Mouse (Mus musculus): ENCODE data around the gene Mum1.
"Not testable (repeated sequence)": the region's sequence is repeated elsewhere in the genome, so short reads cannot be mapped to it uniquely, and the experiment has no call there.

The Mum1 gene

GRCm38 (mm10) chr10:80208248-80208647 lies 18.0 kb upstream of the Mum1 start:
- DNase-seq (ENCODE audit: low spot score in 2 of 2) = no peak

- no peak for DNase-seq (ENCODE audit: low spot score in 2 of 2)
Measured at GRCm38 (mm10) chr10:80208841-80209371, 17.3 kb upstream of the Mum1 start.

- DNase-seq (ENCODE audit: low spot score in 2 of 2) = not testable (repeated sequence)
Measured at GRCm38 (mm10) chr10:80211547-80212103, 14.6 kb upstream of the Mum1 start.

- DNase-seq (ENCODE audit: low spot score in 2 of 2) = no peak
Measured at GRCm38 (mm10) chr10:80215048-80215772, 11.0 kb upstream of the Mum1 start.

- DNase-seq (ENCODE audit: low spot score in 2 of 2) = no peak
Measured at GRCm38 (mm10) chr10:80220676-80221075, 5.6 kb upstream of the Mum1 start.

GRCm38 (mm10) chr10:80223137-80223536 lies 3.1 kb upstream of the Mum1 start:
- DNase-seq (ENCODE audit: low spot score in 2 of 2) = not testable (repeated sequence)

- DNase-seq (ENCODE audit: low spot score in 2 of 2) = no peak
Measured at GRCm38 (mm10) chr10:80226071-80226415, 191 bp upstream of the Mum1 start.

- no peak for DNase-seq (ENCODE audit: low spot score in 2 of 2)
Measured at GRCm38 (mm10) chr10:80227166-80227539, 919 bp downstream of the Mum1 start.

- no peak for DNase-seq (ENCODE audit: low spot score in 2 of 2)
Measured at GRCm38 (mm10) chr10:80227877-80228775, 1.9 kb downstream of the Mum1 start.

GRCm38 (mm10) chr10:80236145-80236825 lies 10.1 kb downstream of the Mum1 start:
- DNase-seq (ENCODE audit: low spot score in 2 of 2) = no peak

- no peak for DNase-seq (ENCODE audit: low spot score in 2 of 2)
Measured at GRCm38 (mm10) chr10:80237020-80237419, 10.8 kb downstream of the Mum1 start.

GRCm38 (mm10) chr10:80238306-80238705 lies 12.1 kb downstream of the Mum1 start:
- no peak for DNase-seq (ENCODE audit: low spot score in 2 of 2)

GRCm38 (mm10) chr10:80239791-80240190 lies 13.6 kb downstream of the Mum1 start:
- DNase-seq (ENCODE audit: low spot score in 2 of 2) = no peak

- peak in 1 of 2 experiments; percentile 56 for DNase-seq (ENCODE audit: low spot score in 2 of 2)
Measured at GRCm38 (mm10) chr10:80242088-80242487, 15.9 kb downstream of the Mum1 start.

GRCm38 (mm10) chr10:80242607-80243006 lies 16.4 kb downstream of the Mum1 start:
- DNase-seq (ENCODE audit: low spot score in 2 of 2) = no peak

GRCm38 (mm10) chr10:80244791-80245399 lies 18.7 kb downstream of the Mum1 start:
- no peak for DNase-seq (ENCODE audit: low spot score in 2 of 2)

GRCm38 (mm10) chr10:80245600-80245999 lies 19.4 kb downstream of the Mum1 start:
- DNase-seq (ENCODE audit: low spot score in 2 of 2) = peak; percentile 84 to 91

- DNase-seq (ENCODE audit: low spot score in 2 of 2) = no peak
Measured at GRCm38 (mm10) chr10:80247849-80248248, 21.6 kb downstream of the Mum1 start.

- not testable (repeated sequence) for DNase-seq (ENCODE audit: low spot score in 2 of 2)
Measured at GRCm38 (mm10) chr10:80248437-80248836, 22.2 kb downstream of the Mum1 start.

GRCm38 (mm10) chr10:80248971-80249640 lies 22.9 kb downstream of the Mum1 start, which contains the start of gene Ndufs7:
TSS of gene Ndufs7 (plus strand) at chr10:80249121.
- peak; percentile 93 to 97 for DNase-seq (ENCODE audit: low spot score in 2 of 2)

GRCm38 (mm10) chr10:80250059-80250458 lies 23.8 kb downstream of the Mum1 start:
- DNase-seq (ENCODE audit: low spot score in 2 of 2) = no peak
